Mouse (Mus musculus) heart, postnatal 0 days (tissue): ENCODE results near the gene Rnasel.

ENCODE experiments used
- CTCF ChIP-seq: IDR thresholded peaks from 2 replicates; pipeline ENCODE4 v1.5.1; 2016; ENCODE audit warnings: antibody characterized with exemption, control low read depth, low read depth
- EP300 ChIP-seq: IDR thresholded peaks from 2 replicates; pipeline ENCODE4 v1.6.1; 2016; ENCODE audit warnings: antibody characterized with exemption, low read depth

- TF ChIP-seq CTCF (no peak), EP300 (no peak)
Observed at GRCm38 (mm10) chr1:153741551-153742316, 7.5 kb upstream of the Rnasel start.
